In genomic region chr2:60125049-60126004, GRCm38 (mm10) we compare ENCODE assay signal across 8 mouse cellular contexts.
DNase-seq lines count a peak whose midpoint lies in the region; ATAC-seq lines count a peak whose summit lies in the region.

No protein-coding gene starts in this region.

- no peaks in the 10 kb centered on the region for H3K9me3 ChIP-seq in embryonic facial prominence, embryonic 13.5 days
- no peaks in the 10 kb centered on the region for H3K9me3 ChIP-seq in limb, embryonic 15.5 days
- no peaks in the 10 kb centered on the region for H3K9me3 ChIP-seq in midbrain, embryonic 16.5 days (replicated peaks; ENCODE audit: control insufficient read depth, low read length, poor library complexity, severe bottlenecking)

- H3K27ac ChIP-seq in embryonic facial prominence, embryonic 13.5 days = peak overlapping the region; percentile 100
- peak overlapping the region; percentile 99 for H3K27ac ChIP-seq in limb, embryonic 15.5 days
- peak overlapping the region; percentile 99 for H3K27ac ChIP-seq in midbrain, embryonic 16.5 days (ENCODE audit: low read length)

- no peaks in the 10 kb centered on the region for H3K27me3 ChIP-seq in embryonic facial prominence, embryonic 13.5 days
- H3K27me3 ChIP-seq in limb, embryonic 15.5 days = no peaks in the 10 kb centered on the region
- H3K27me3 ChIP-seq in midbrain, embryonic 16.5 days (ENCODE audit: control insufficient read depth, insufficient read depth, low read depth, low read length) = no peaks in the 10 kb centered on the region

- peak; percentile 64 for ATAC-seq in embryonic facial prominence, embryonic 13.5 days (ENCODE audit: insufficient number of reproducible peaks, insufficient read depth, low FRiP score, low TSS enrichment, low read depth)
- peak; percentile 72 for ATAC-seq in limb, embryonic 15.5 days (ENCODE audit: insufficient number of reproducible peaks, low FRiP score, low TSS enrichment, low read depth)
- ATAC-seq in midbrain, embryonic 16.5 days = peak; percentile 78

- peaks cover 17% of the 10 kb centered on the region for H3K4me1 ChIP-seq in embryonic facial prominence, embryonic 13.5 days
- 0 out of 2 replicates have a peak, but pooled peaks cover 3% of the 10 kb centered on the region for H3K4me1 ChIP-seq in limb, embryonic 15.5 days
- peaks cover 17% of the 10 kb centered on the region for H3K4me1 ChIP-seq in midbrain, embryonic 16.5 days (ENCODE audit: control insufficient read depth, insufficient read depth, low read length)

- DNase-seq in 3T3-L1 (ENCODE audit: low read depth, low spot score) = peak; percentile 85
- DNase-seq in adrenal gland, postnatal 25 days = peak; percentile 64
- DNase-seq in heart, adult 9 months (ENCODE audit: low spot score in 2 of 2) = peak; percentile 73 to 76
- peak; percentile 64 to 66 for DNase-seq in kidney, adult 8-10 months
- peak; percentile 34 to 47 for DNase-seq in spleen, postnatal 14 days (ENCODE audit: low spot score in 2 of 2)

- peak overlapping the region; percentile 99 for H3K9ac ChIP-seq in embryonic facial prominence, embryonic 13.5 days
- peak overlapping the region; percentile 97 for H3K9ac ChIP-seq in limb, embryonic 15.5 days
- peak overlapping the region; percentile 97 for H3K9ac ChIP-seq in midbrain, embryonic 16.5 days (ENCODE audit: low read depth, low read length)

- under 1% methylated on average over 65 of the region's 83 CpGs for WGBS in embryonic facial prominence, embryonic 13.5 days
- WGBS in limb, embryonic 15.5 days = under 1% methylated on average over 54 of the region's 83 CpGs
- WGBS in midbrain, embryonic 16.5 days = under 1% methylated on average over 36 of the region's 83 CpGs

- H3K4me3 ChIP-seq in embryonic facial prominence, embryonic 13.5 days = peak overlapping the region; percentile 87
- peak overlapping the region; percentile 80 for H3K4me3 ChIP-seq in limb, embryonic 15.5 days
- peak overlapping the region; percentile 72 for H3K4me3 ChIP-seq in midbrain, embryonic 16.5 days (ENCODE audit: low read depth, low read length)

- H3K4me2 ChIP-seq in embryonic facial prominence, embryonic 13.5 days = peak overlapping the region; percentile 60
- H3K4me2 ChIP-seq in limb, embryonic 15.5 days = peak overlapping the region; percentile 48
- peak overlapping the region; percentile 74 for H3K4me2 ChIP-seq in midbrain, embryonic 16.5 days (ENCODE audit: low read length)

- no peaks in the 10 kb centered on the region for H3K36me3 ChIP-seq in embryonic facial prominence, embryonic 13.5 days
- H3K36me3 ChIP-seq in limb, embryonic 15.5 days = no peaks in the 10 kb centered on the region
- no peaks in the 10 kb centered on the region for H3K36me3 ChIP-seq in midbrain, embryonic 16.5 days (ENCODE audit: control insufficient read depth, insufficient read depth, low read length)

Comparison
In these comparisons a context has a peak if more than half of its experiments do, and no peak if none do; other contexts are left out.
1. Peak in every context shown above with its lines: DNase-seq, ATAC-seq, H3K4me3 ChIP-seq and H3K27ac ChIP-seq.